Mouse (Mus musculus): ENCODE measurements around the gene Krtap4-6.
"Not testable (repeated sequence)": the region's sequence is repeated elsewhere in the genome, so short reads cannot be mapped to it uniquely, and the experiment has no call there.

Gene Krtap4-6

GRCm38 (mm10) chr11:99665860-99666259 is at the start of gene Krtap4-6:
Gene Krtap4-6 (minus strand): TSS chr11:99665960.
- DNase-seq (ENCODE audit: low spot score), result no peak

GRCm38 (mm10) chr11:99690463-99690862 is 24.7 kb upstream of the Krtap4-6 start, which contains the start of gene Gm14190:
Gene Gm14190 (minus strand): TSS chr11:99690740.
- no peak for DNase-seq (ENCODE audit: low spot score)

- DNase-seq (ENCODE audit: low spot score), result not testable (repeated sequence)
Measured at GRCm38 (mm10) chr11:99685235-99685634, 19.5 kb upstream of the Krtap4-6 start.

- DNase-seq (ENCODE audit: low spot score), result no peak
Measured at GRCm38 (mm10) chr11:99683481-99683880, 17.7 kb upstream of the Krtap4-6 start.

- no peak for DNase-seq (ENCODE audit: low spot score)
Measured at GRCm38 (mm10) chr11:99662802-99663201, 3.0 kb downstream of the Krtap4-6 start.

- no peak for DNase-seq (ENCODE audit: low spot score)
Measured at GRCm38 (mm10) chr11:99659256-99659655, 6.5 kb downstream of the Krtap4-6 start.

- DNase-seq (ENCODE audit: low spot score), result not testable (repeated sequence)
Measured at GRCm38 (mm10) chr11:99658467-99659010, 7.2 kb downstream of the Krtap4-6 start, which contains the start of gene Gm11563. Gene Gm11563 (minus strand): TSS chr11:99658960.

- DNase-seq (ENCODE audit: low spot score), result no peak
Measured at GRCm38 (mm10) chr11:99657051-99657450, 8.7 kb downstream of the Krtap4-6 start.

- DNase-seq (ENCODE audit: low spot score), result no peak
Measured at GRCm38 (mm10) chr11:99650136-99650535, 15.6 kb downstream of the Krtap4-6 start, which contains the start of gene Gm11555. Gene Gm11555 (minus strand): TSS chr11:99650236.

- no peak for DNase-seq (ENCODE audit: low spot score)
Measured at GRCm38 (mm10) chr11:99646444-99646843, 19.3 kb downstream of the Krtap4-6 start.

- no peak for DNase-seq (ENCODE audit: low spot score)
Measured at GRCm38 (mm10) chr11:99644351-99644750, 21.4 kb downstream of the Krtap4-6 start.

GRCm38 (mm10) chr11:99643635-99644139 is 22.1 kb downstream of the Krtap4-6 start, which contains the start of gene Krtap4-7:
Gene Krtap4-7 (minus strand): TSS chr11:99644089.
- DNase-seq (ENCODE audit: low spot score), result not testable (repeated sequence)

GRCm38 (mm10) chr11:99640926-99641325 is 24.8 kb downstream of the Krtap4-6 start:
- no peak for DNase-seq (ENCODE audit: low spot score)

GRCm38 (mm10) chr11:99637086-99637485 is 28.7 kb downstream of the Krtap4-6 start:
- DNase-seq (ENCODE audit: low spot score), result no peak

GRCm38 (mm10) chr11:99634653-99635134 is 31.1 kb downstream of the Krtap4-6 start, which contains the start of gene Krtap4-2:
Gene Krtap4-2 (minus strand): TSS chr11:99635084.
- no peak for DNase-seq (ENCODE audit: low spot score)

GRCm38 (mm10) chr11:99633293-99633692 is 32.5 kb downstream of the Krtap4-6 start:
- DNase-seq (ENCODE audit: low spot score), result no peak

- no peak for DNase-seq (ENCODE audit: low spot score)
Measured at GRCm38 (mm10) chr11:99630890-99631289, 34.9 kb downstream of the Krtap4-6 start.

GRCm38 (mm10) chr11:99628138-99628537 is 37.6 kb downstream of the Krtap4-6 start, which contains the start of gene Krtap4-1:
Gene Krtap4-1 (minus strand): TSS chr11:99628238.
- DNase-seq (ENCODE audit: low spot score), result no peak

GRCm38 (mm10) chr11:99620335-99620734 is 45.4 kb downstream of the Krtap4-6 start, which contains the start of gene Gm11562:
Gene Gm11562 (minus strand): TSS chr11:99620435.
- DNase-seq (ENCODE audit: low spot score), result no peak
